In genomic region chr10:5694351-5694750, GRCm38 (mm10) we compare ENCODE assay signal across 31 mouse cellular contexts. TPM values are rescaled to one million over a fixed set of nuclear protein-coding genes. Genes with fewer than 3 reads are reported as not detected.
"Had no signal": no experiment of that assay in that cellular context is flagged by ENCODE, and none has a peak within 500 bp of the region (broad histone marks: within the 10 kb centered on the region; RNA-seq: fewer than 3 reads in every experiment).

No protein-coding gene starts in this region.

- DNase-seq: gastrocnemius, postnatal 14 days; gastrocnemius, postnatal 36 days; heart, adult 11 months; heart, adult 2 months; heart, postnatal 4 days; kidney, adult 18-20 months; kidney, adult 8-10 months; kidney, postnatal 10 days; kidney, postnatal 25 days; kidney, postnatal 4 days had no signal

- H3K4me3 ChIP-seq: heart, adult 2 months; heart, embryonic 13.5 days; heart, embryonic 15.5 days; hindbrain, embryonic 10.5 days; hindbrain, embryonic 12.5 days; intestine, embryonic 15.5 days; layer of hippocampus, adult 2 months; left cerebral cortex, adult 2 months; limb, embryonic 13.5 days; limb, embryonic 15.5 days; liver, embryonic 12.5 days had no signal

- H3K9me3 ChIP-seq: heart, embryonic 13.5 days; heart, embryonic 15.5 days; hindbrain, embryonic 10.5 days; hindbrain, embryonic 12.5 days; intestine, embryonic 15.5 days; limb, embryonic 13.5 days; limb, embryonic 15.5 days; liver, embryonic 12.5 days had no signal

- H3K9ac ChIP-seq: heart, embryonic 13.5 days; heart, embryonic 15.5 days; hindbrain, embryonic 12.5 days; hindbrain, embryonic 14.5 days; intestine, embryonic 15.5 days; limb, embryonic 13.5 days; limb, embryonic 15.5 days; liver, embryonic 12.5 days had no signal

- H3K4me1 ChIP-seq: heart, embryonic 13.5 days; heart, embryonic 15.5 days; hindbrain, embryonic 10.5 days; hindbrain, embryonic 12.5 days; intestine, embryonic 15.5 days; limb, embryonic 13.5 days; limb, embryonic 15.5 days; liver, embryonic 12.5 days had no signal

- H3K36me3 ChIP-seq: heart, embryonic 13.5 days; heart, embryonic 15.5 days; hindbrain, embryonic 10.5 days; hindbrain, embryonic 12.5 days; intestine, embryonic 15.5 days; limb, embryonic 13.5 days; limb, embryonic 15.5 days; liver, embryonic 12.5 days had no signal

- H3K27ac ChIP-seq: heart, adult 2 months; heart, embryonic 13.5 days; heart, embryonic 15.5 days; hindbrain, embryonic 10.5 days; hindbrain, embryonic 12.5 days; hindbrain, embryonic 14.5 days; intestine, embryonic 15.5 days; layer of hippocampus, adult 2 months; left cerebral cortex, adult 2 months; limb, embryonic 13.5 days; limb, embryonic 15.5 days; liver, embryonic 12.5 days had no signal

- ATAC-seq: hindbrain, embryonic 16.5 days; inflammation-experienced regulatory T-cells, adult 6 months; intestine, embryonic 15.5 days; intestine, postnatal 0 days; liver, embryonic 12.5 days had no signal

- H3K27me3 ChIP-seq: heart, embryonic 13.5 days; heart, embryonic 15.5 days; hindbrain, embryonic 12.5 days; intestine, embryonic 15.5 days; limb, embryonic 13.5 days; limb, embryonic 15.5 days; liver, embryonic 12.5 days had no signal

RNA-seq across cellular contexts. Expression of gene Vip, which starts 55.3 kb away (rescaled TPM):
- total RNA-seq: gastrocnemius, adult 18-20 months; gastrocnemius, adult 8-10 months; gastrocnemius, postnatal 14 days; gastrocnemius, postnatal 36 days; heart, adult 2 months; heart, postnatal 25 days; liver, adult 2 months had no signal
- polyA plus RNA-seq: heart, adult 2 months; heart, embryonic 11.5 days; heart, embryonic 13.5 days; heart, postnatal 0 days; inflammation-experienced regulatory T-cells, adult 6 months; limb, embryonic 11.5 days; limb, embryonic 15.5 days; liver, adult 2 months had no signal
